Mouse (Mus musculus): ENCODE measurements around the gene Mgat3.

- peak; percentile 86; the same call in 1 of the 2 replicates for TF ChIP-seq CTCF (IDR thresholded peaks at IDR 0.05; ENCODE audit: insufficient read depth, low read depth, low read length)
- no peak for TF ChIP-seq POLR2A (IDR thresholded peaks at IDR 0.05; ENCODE audit: insufficient read depth, low read depth, low read length)
These were observed 51.7 kb downstream of the Mgat3 start for GRCm38 (mm10) chr15:80225208-80225607.

Measured in olfactory bulb, adult 2 months (tissue).